Mouse (Mus musculus): ENCODE measurements around the gene Plekhg3.

DNA sequence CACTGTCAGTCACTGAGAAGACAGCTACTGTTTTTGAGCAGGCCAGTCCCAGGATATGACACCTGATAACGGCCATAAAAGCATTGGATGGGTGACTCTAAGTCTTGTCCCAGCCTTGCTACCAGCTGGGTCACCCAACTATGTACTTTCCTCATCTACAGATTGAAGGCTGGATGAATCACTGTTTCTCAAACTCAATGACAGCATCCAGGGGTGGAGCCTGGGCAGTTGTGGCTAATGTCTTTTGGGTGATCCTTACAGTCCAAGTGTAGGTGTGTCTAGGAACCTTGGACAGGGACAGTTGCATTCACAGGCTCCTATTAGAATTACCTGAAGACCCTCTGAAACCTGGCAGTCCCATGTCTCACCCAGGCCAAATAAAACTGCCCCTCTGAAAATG lies 49.1 kb downstream of the Plekhg3 start:
- TF ChIP-seq POLR2A (IDR thresholded peaks at IDR 0.05; ENCODE audit: extremely low read depth, insufficient read depth, low read length) (no peak), CTCF (IDR thresholded peaks at IDR 0.05; ENCODE audit: low read depth, low read length) (no peak)

Data from liver, adult 2 months (tissue).